In the genomic region with DNA sequence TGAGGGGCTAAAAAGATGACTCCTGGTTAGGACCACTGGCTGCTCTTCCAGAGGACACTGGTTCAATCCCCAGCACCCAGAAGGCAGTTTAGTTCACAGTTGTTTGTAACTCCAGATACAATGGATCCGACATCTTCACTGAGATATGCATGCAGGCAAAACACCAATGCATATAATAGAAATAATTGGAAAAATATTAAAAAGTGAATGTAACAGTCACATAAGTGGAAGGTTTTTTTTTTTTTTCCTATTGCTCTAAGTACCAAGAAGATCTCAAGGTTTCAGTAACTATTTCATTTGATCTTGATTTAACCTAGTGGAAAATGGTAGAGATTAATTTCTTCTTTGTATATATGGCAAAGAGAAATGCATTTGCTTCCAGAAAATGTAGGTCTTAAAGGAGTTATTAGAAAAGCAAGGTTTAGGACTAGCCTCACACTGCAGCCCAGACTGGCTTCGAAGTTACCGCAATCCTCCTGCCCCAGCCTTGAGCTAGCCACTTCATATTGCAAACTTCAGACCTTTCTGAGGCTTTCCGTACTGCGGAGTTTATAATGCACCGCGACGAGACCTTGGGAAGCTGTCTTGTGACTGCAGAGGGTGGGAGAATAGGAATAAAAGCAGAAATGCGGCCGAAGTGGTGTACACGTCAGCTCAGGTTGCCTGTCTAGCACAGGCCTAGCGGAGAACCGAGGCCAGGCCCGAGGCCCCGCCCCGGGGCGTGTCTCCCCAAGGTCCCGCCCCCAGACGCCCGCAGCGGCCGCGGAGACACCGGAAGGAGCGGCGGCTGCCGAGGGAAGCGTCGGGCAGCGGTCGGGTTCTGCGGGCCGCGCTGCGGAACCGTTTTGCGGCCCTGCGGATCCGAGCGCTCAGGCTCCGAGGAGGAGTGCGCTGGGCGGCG, we compare ENCODE assay signal across 7 mouse cellular contexts. TPM values are rescaled to one million over a fixed set of nuclear protein-coding genes. Genes with fewer than 3 reads are reported as not detected.
A peak's percentile ranks its signal among the peaks of the same experiment; 100 is the strongest.
DNase-seq lines count a peak whose midpoint lies in the region; ATAC-seq and TF ChIP-seq lines count a peak whose summit lies in the region.

Usp33 (plus strand) TSS at position 747 of the 901 bp plus-strand sequence.

- intact Hi-C loops in left cerebral cortex, postnatal 4 days (cut with DNase I) = no loop called here

- H3K36me3 ChIP-seq in intestine, postnatal 0 days (ENCODE audit: control insufficient read depth, insufficient read depth) = no peaks in the 10 kb centered on the region
- H3K36me3 ChIP-seq in midbrain, embryonic 12.5 days = no peaks in the 10 kb centered on the region
- H3K36me3 ChIP-seq in small intestine, adult 2 months (ENCODE audit: control insufficient read depth, insufficient read depth, low read length) = no peaks in the 10 kb centered on the region; the same call in 1 of the 2 replicates

- DNase-seq in adrenal gland, adult 8-10 months = peak; percentile 90
- peak; percentile 93 for DNase-seq in embryo, embryonic 9.5 days (ENCODE audit: extremely low spot score)
- no peak for DNase-seq in gonadal fat pad, adult 2 months (ENCODE audit: low read depth)
- DNase-seq in left cerebral cortex, postnatal 4 days = peak; percentile 95

- H3K9me3 ChIP-seq in intestine, postnatal 0 days (ENCODE audit: control insufficient read depth) = no peaks in the 10 kb centered on the region
- no peaks in the 10 kb centered on the region for H3K9me3 ChIP-seq in midbrain, embryonic 12.5 days

- no peaks in the 10 kb centered on the region for H3K27me3 ChIP-seq in intestine, postnatal 0 days (replicated peaks; ENCODE audit: control insufficient read depth, insufficient read depth, low read length)
- H3K27me3 ChIP-seq in midbrain, embryonic 12.5 days = no peaks in the 10 kb centered on the region
- H3K27me3 ChIP-seq in small intestine, adult 2 months (ENCODE audit: control insufficient read depth, insufficient read depth, low read length) = no peaks in the 10 kb centered on the region

- ATAC-seq in intestine, postnatal 0 days = peak; percentile 96
- ATAC-seq in midbrain, embryonic 12.5 days (ENCODE audit: low FRiP score, low read depth) = peak; percentile 98

- peak within 1 kb of the TSS; percentile 70 for H3K4me3 ChIP-seq in intestine, postnatal 0 days (ENCODE audit: low read depth, low read length)
- peak within 1 kb of the TSS; percentile 75 for H3K4me3 ChIP-seq in midbrain, embryonic 12.5 days
- peak within 1 kb of the TSS; percentile 84 for H3K4me3 ChIP-seq in small intestine, adult 2 months (ENCODE audit: low read depth, low read length)

- peak within 1 kb of the TSS; percentile 67 for H3K4me2 ChIP-seq in intestine, postnatal 0 days (replicated peaks; ENCODE audit: low read depth)
- peak within 1 kb of the TSS; percentile 56 for H3K4me2 ChIP-seq in midbrain, embryonic 12.5 days (replicated peaks)

- TF ChIP-seq POLR2A in small intestine, adult 2 months (IDR thresholded peaks at IDR 0.05; ENCODE audit: low read depth, low read length) = peak; percentile 92

- H3K9ac ChIP-seq in intestine, postnatal 0 days (ENCODE audit: low read depth, low read length) = peak within 1 kb of the TSS; percentile 90
- H3K9ac ChIP-seq in midbrain, embryonic 12.5 days (replicated peaks) = peak within 1 kb of the TSS; percentile 84

- H3K27ac ChIP-seq in intestine, postnatal 0 days (ENCODE audit: low read depth, low read length) = peak within 1 kb of the TSS; percentile 87
- H3K27ac ChIP-seq in midbrain, embryonic 12.5 days (replicated peaks) = peak within 1 kb of the TSS; percentile 63
- peak within 1 kb of the TSS; percentile 52 for H3K27ac ChIP-seq in small intestine, adult 2 months (ENCODE audit: insufficient read depth, low read depth, low read length)

- WGBS in intestine, postnatal 0 days = 6% methylated on average over 40 of the region's 44 CpGs
- 9% methylated on average over 33 of the region's 44 CpGs for WGBS in midbrain, embryonic 12.5 days
- WGBS in small intestine, adult 2 months = 7% methylated on average over 43 of the region's 44 CpGs

- H3K4me1 ChIP-seq in intestine, postnatal 0 days (replicated peaks; ENCODE audit: control insufficient read depth, insufficient read depth, low read length) = peaks cover 10% of the 10 kb centered on the region; the same call in 1 of the 2 replicates
- peaks cover 16% of the 10 kb centered on the region for H3K4me1 ChIP-seq in midbrain, embryonic 12.5 days
- H3K4me1 ChIP-seq in small intestine, adult 2 months (ENCODE audit: control insufficient read depth, insufficient read depth, insufficient read length, low read length) = peaks cover 13% of the 10 kb centered on the region

- no peak for TF ChIP-seq CTCF in intestine, postnatal 0 days (IDR thresholded peaks at IDR 0.05; ENCODE audit: low read depth)
- peak; percentile 30; the same call in 1 of the 2 replicates for TF ChIP-seq CTCF in small intestine, adult 2 months (IDR thresholded peaks at IDR 0.05; ENCODE audit: extremely low read depth, insufficient read length, insufficient replicate concordance, low read depth, low read length)

RNA-seq across cellular contexts. Expression of gene Usp33, which starts in this region (rescaled TPM):
- total RNA-seq in adrenal gland, adult 8-10 months (2022) = 100 to 1,000 TPM in 3 of 4 experiments, 10 to 100 TPM in 1; 93.9 to 139 (median 129) TPM
- polyA plus RNA-seq in gonadal fat pad, adult 2 months (2012; rRNA removed) = 25.9 and 34.2 TPM in 2 replicates
- 18.7 and 18.9 TPM in 2 replicates for polyA plus RNA-seq in intestine, postnatal 0 days (2015; fragmentation: Nextera tagmentation; extraction: Ambion mirVana)
- total RNA-seq in left cerebral cortex, postnatal 4 days (2021) = 100 to 1,000 TPM; 120 to 129 TPM
- polyA plus RNA-seq in midbrain, embryonic 12.5 days (2016; fragmentation: Nextera tagmentation; extraction: Ambion mirVana) = 72.1 and 75.1 TPM in 2 replicates
- 6.5 and 12.4 TPM in 2 replicates for polyA plus RNA-seq in small intestine, adult 2 months (2012; rRNA removed)
